Mouse (Mus musculus) limb, embryonic 11.5 days (tissue): Measurements from ENCODE around the gene A530084C06Rik. TPM values are rescaled to one million over a fixed set of nuclear protein-coding genes. Genes with fewer than 3 reads are reported as not detected.
A peak's percentile ranks its signal among the peaks of the same experiment; 100 is the strongest.

Experiments
- ATAC-seq: fragments of 200-750 bp; cut with Nextera tagmentation; 2 replicates; pipeline ENCODE4 v1.8.0; 2017; ENCODE audit warnings: low read depth; ENCODE audit not compliant: insufficient number of reproducible peaks, low FRiP score, low TSS enrichment
- DNase-seq: peaks from one replicate; pipeline ENCODE4 v3.0.0-alpha.2; 2015; ENCODE audit warnings: low spot score
- H3K27ac ChIP-seq: fragments of 300-500 bp; sonication (generic); replicated peaks from 2 replicates; pipeline ENCODE4 v1.5.1; 2014; ENCODE audit warnings: low read depth, mild to moderate bottlenecking, low read length
- H3K27me3 ChIP-seq: fragments of 300-500 bp; sonication (generic); 2 replicates; pipeline ENCODE4 v1.6.1; 2014; ENCODE audit warnings: mild to moderate bottlenecking, low read length, mixed read lengths; ENCODE audit not compliant: control insufficient read depth, insufficient read depth
- H3K36me3 ChIP-seq: fragments of 300-500 bp; sonication (generic); 2 replicates; pipeline ENCODE4 v1.6.1; 2014; ENCODE audit warnings: mild to moderate bottlenecking, low read length, moderate library complexity, mixed read lengths; ENCODE audit not compliant: control insufficient read depth, insufficient read depth
- H3K4me1 ChIP-seq: fragments of 300-500 bp; sonication (generic); 2 replicates; pipeline ENCODE4 v1.6.1; 2014; ENCODE audit warnings: low read length, mixed read lengths; ENCODE audit not compliant: control insufficient read depth, insufficient read depth
- H3K4me2 ChIP-seq: fragments of 300-500 bp; sonication (generic); 2 replicates; pipeline ENCODE4 v1.6.1; 2014; ENCODE audit warnings: low read depth, mild to moderate bottlenecking, moderate library complexity; ENCODE audit not compliant: severe bottlenecking
- H3K4me3 ChIP-seq: fragments of 300-500 bp; sonication (generic); 2 replicates; pipeline ENCODE4 v1.5.1; 2014; ENCODE audit warnings: low read depth, low read length
- H3K9ac ChIP-seq: fragments of 300-500 bp; sonication (generic); 2 replicates; pipeline ENCODE4 v1.6.1; 2014; ENCODE audit warnings: mild to moderate bottlenecking, low read length
- H3K9me3 ChIP-seq: fragments of 300-500 bp; sonication (generic); 2 replicates; pipeline ENCODE4 v1.6.1; 2016; ENCODE audit warnings: low read length; ENCODE audit not compliant: control insufficient read depth
- WGBS: fragments of 180-500 bp; shearing (Covaris S2); extraction: QIAGEN DNeasy Blood & Tissue Kit; methylation state at CpG from one replicate; pipeline ENCODE4 v1.1.7; 2014; 5-methylcytosine and 5-hydroxymethylcytosine counted together
- polyA plus RNA-seq: library from polyadenylated mRNA; unstranded; fragments of >200 nt; fragmentation: Nextera tagmentation; extraction: Ambion mirVana; gene quantifications from 2 replicates; pipeline ENCODE4 v1.2.1, GENCODE M21; 2014

The A530084C06Rik gene
- polyA plus RNA-seq, 1 experiment from 2014 or later = not detected

GRCm38 (mm10) chr13:31574627-31575026 is 15.5 kb upstream of the A530084C06Rik start:
- H3K36me3 ChIP-seq = no peaks in the 10 kb centered on the region
- H3K27me3 ChIP-seq = no peaks in the 10 kb centered on the region; the same call in 1 of the 2 replicates
- no peak overlapping the region for H3K4me2 ChIP-seq
- ATAC-seq (no peak), DNase-seq (no peak)
- peaks cover 5% of the 10 kb centered on the region; the same call in 1 of the 2 replicates for H3K4me1 ChIP-seq
- no peak overlapping the region for H3K4me3 ChIP-seq
- no peak overlapping the region for H3K27ac ChIP-seq
- no peaks in the 10 kb centered on the region for H3K9me3 ChIP-seq
- no peak overlapping the region for H3K9ac ChIP-seq
- 78% methylated on average over 3 of the region's 3 CpGs for WGBS

GRCm38 (mm10) chr13:31572806-31573508 is 13.8 kb upstream of the A530084C06Rik start:
- Histone ChIP-seq H3K27ac (no peak overlapping the region), H3K9me3 (no peaks in the 10 kb centered on the region), H3K4me1 (peaks cover 3% of the 10 kb centered on the region; the same call in 1 of the 2 replicates), H3K9ac (no peak overlapping the region), H3K36me3 (no peaks in the 10 kb centered on the region), H3K27me3 (no peaks in the 10 kb centered on the region; the same call in 1 of the 2 replicates), H3K4me2 (no peak overlapping the region), H3K4me3 (no peak overlapping the region)
- no peak for DNase-seq
- WGBS = 85% methylated on average over 10 of the region's 10 CpGs
- ATAC-seq = no peak

GRCm38 (mm10) chr13:31567617-31568294 is 8.6 kb upstream of the A530084C06Rik start:
- Histone ChIP-seq H3K4me2 (no peak overlapping the region), H3K27me3 (peaks cover 9% of the 10 kb centered on the region), H3K4me3 (no peak overlapping the region), H3K9ac (no peak overlapping the region), H3K27ac (no peak overlapping the region), H3K9me3 (no peaks in the 10 kb centered on the region), H3K36me3 (no peaks in the 10 kb centered on the region), H3K4me1 (no peaks in the 10 kb centered on the region)
- ATAC-seq (no peak), DNase-seq (no peak)
- 83% methylated on average over 6 of the region's 6 CpGs for WGBS

- no peak for ATAC-seq
- 78% methylated on average over 8 of the region's 8 CpGs for WGBS
Observed at GRCm38 (mm10) chr13:31567099-31567498, 8.0 kb upstream of the A530084C06Rik start.

GRCm38 (mm10) chr13:31564394-31564793 is 5.3 kb upstream of the A530084C06Rik start:
- DNase-seq (no peak), ATAC-seq (no peak)
- H3K27ac ChIP-seq = no peak overlapping the region

More at GRCm38 (mm10) chr13:31567099-31567498, 8.0 kb upstream of the A530084C06Rik start:
- peaks cover 13% of the 10 kb centered on the region for H3K27me3 ChIP-seq
- H3K9ac ChIP-seq = no peak overlapping the region
- no peak for DNase-seq
- no peaks in the 10 kb centered on the region for H3K4me1 ChIP-seq
- H3K4me2 ChIP-seq = no peak overlapping the region
- no peaks in the 10 kb centered on the region for H3K36me3 ChIP-seq
- H3K4me3 ChIP-seq = no peak overlapping the region
- H3K27ac ChIP-seq = no peak overlapping the region
- no peaks in the 10 kb centered on the region for H3K9me3 ChIP-seq

GRCm38 (mm10) chr13:31559419-31560144 is 449 bp upstream of the A530084C06Rik start:
- Histone ChIP-seq H3K9ac (0 out of 2 replicates have a peak overlapping the region, but pooled peaks have one; percentile 7), H3K27me3 (peaks cover 80% of the 10 kb centered on the region), H3K4me1 (peaks cover 16% of the 10 kb centered on the region), H3K27ac (no peak overlapping the region), H3K4me3 (peak overlapping the region; percentile 53), H3K4me2 (peak overlapping the region; percentile 93), H3K36me3 (no peaks in the 10 kb centered on the region), H3K9me3 (no peaks in the 10 kb centered on the region)
- WGBS = under 1% methylated on average over 90 of the region's 92 CpGs
- DNase-seq = peak; percentile 82
- ATAC-seq = 0 out of 2 replicates have a peak, but pooled peaks have one; percentile 33

More at GRCm38 (mm10) chr13:31564394-31564793, 5.3 kb upstream of the A530084C06Rik start:
- H3K36me3 ChIP-seq = no peaks in the 10 kb centered on the region
- H3K4me3 ChIP-seq = no peak overlapping the region
- WGBS = 49% methylated on average over 6 of the region's 6 CpGs
- H3K4me1 ChIP-seq = peaks cover 6% of the 10 kb centered on the region
- no peak overlapping the region for H3K9ac ChIP-seq
- peaks cover 40% of the 10 kb centered on the region for H3K27me3 ChIP-seq
- no peak overlapping the region for H3K4me2 ChIP-seq
- no peaks in the 10 kb centered on the region for H3K9me3 ChIP-seq

- Histone ChIP-seq H3K9ac (no peak overlapping the region), H3K27ac (no peak overlapping the region), H3K9me3 (no peaks in the 10 kb centered on the region), H3K4me1 (peaks cover 16% of the 10 kb centered on the region), H3K4me2 (peak overlapping the region; percentile 93), H3K4me3 (peak overlapping the region; percentile 53), H3K27me3 (peaks cover 82% of the 10 kb centered on the region), H3K36me3 (no peaks in the 10 kb centered on the region)
- under 1% methylated on average over 70 of the region's 73 CpGs for WGBS
- ATAC-seq (peak; percentile 61; the same call in 1 of the 2 replicates), DNase-seq (peak; percentile 70)
Observed at GRCm38 (mm10) chr13:31557768-31558520, 1.2 kb downstream of the A530084C06Rik start.
